Mouse (Mus musculus) lung, postnatal 10 days (tissue): Measurements from ENCODE around the gene Kalrn.
A peak's percentile ranks its signal among the peaks of the same experiment; 100 is the strongest.

Experiments used
- DNase-seq: peaks from one replicate; pipeline ENCODE4 v3.0.0; 2021

Kalrn gene

DNA sequence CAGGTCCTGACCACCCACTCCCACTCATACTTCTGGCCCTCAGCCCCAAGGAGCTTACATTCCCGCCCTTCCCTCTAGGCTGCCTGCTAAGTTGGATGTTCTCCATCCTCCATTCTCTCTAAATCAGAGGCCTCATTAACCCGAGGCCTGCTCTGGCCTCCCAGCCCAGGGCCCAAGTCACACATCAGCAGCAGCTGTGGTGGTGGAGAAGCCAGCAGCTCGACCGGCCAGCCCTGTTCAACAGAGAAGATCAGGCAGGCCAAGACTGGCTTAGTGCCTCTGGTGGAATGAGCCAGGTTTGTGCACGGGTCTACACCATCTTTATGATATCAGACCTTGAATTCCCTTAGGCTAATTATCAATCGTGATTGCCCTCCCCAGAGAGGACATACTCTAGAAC is 642.5 kb downstream of the Kalrn start:
- DNase-seq, result peak; percentile 53

DNA sequence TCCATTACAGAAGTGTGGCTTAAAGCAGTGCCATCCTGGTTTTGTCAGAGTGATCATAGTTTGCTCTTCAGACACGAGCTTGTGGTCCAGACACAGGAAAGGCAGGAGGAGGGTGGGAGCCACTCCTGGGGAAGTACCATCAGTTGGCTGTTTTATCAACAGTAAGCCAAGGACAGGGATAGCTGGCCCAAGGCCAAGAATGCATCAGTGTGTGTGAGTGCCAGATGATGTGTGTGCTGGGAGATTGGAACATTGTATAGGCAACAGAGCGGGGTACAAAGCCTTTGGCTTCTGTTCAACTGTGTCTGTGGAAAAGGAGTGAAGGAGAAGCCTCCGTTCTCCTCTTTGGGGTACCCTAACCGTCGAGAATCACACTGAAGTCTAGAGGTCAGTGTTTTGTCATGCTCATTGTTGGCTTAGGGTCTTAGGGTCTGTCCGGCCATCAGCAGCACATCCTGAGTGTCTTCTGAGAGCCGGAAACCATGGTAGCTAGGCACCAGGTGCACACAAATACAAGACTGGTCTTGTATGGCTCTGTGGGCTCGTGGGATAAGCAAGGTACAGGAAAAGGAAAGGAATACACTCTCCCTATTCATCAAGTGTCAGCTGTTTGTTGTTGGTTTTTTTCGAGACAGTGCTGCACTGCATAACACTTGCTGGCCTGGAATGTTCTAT is 644.4 kb downstream of the Kalrn start:
- peak; percentile 61 for DNase-seq

DNA sequence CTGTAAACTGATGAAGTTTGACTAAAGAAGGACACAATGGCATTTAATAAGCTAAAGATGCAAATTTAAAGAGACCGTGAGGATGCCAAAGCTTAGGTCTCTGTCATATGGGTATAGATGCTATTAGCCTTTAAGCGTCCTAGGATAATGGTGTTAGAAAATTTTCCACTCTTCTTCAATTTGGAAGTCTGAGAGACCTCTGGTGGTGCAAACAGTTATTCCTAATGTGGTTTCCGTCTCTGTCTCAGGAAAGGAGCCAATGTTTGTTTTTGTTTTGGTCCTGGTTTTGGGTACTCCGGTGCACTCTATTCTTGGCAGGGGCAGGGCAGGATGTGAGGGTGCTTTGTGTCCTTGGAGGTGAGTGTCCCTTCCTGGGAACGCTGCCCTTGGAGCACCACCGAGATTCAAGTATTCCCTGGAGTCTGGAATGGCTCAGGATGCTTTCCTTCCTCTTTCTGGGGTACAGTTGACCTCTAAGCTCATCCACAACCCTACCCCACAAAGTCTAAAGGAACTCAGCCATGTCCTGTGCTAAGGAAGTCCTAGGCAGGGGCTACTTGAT is 646.0 kb downstream of the Kalrn start:
- no peak for DNase-seq

DNA sequence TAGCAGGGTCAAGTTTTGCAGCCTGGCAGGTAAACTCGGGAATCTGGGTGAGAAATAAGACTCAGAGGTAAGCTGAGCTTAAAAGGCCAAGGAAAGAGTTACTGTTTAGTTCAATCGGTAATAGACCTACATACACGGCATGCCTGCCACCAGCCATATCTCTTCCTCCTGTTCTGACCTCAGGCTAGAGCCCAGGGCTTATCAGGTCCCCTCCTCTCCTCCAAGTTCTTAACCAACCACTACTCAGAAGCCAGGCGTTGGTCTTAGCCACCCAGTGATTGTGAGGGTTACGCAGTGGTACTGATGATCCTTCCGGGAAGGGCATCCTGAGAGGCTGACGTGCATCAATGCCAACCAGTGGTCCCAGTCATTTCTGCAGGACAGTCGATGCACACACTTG is 649.6 kb downstream of the Kalrn start:
- no peak for DNase-seq

DNA sequence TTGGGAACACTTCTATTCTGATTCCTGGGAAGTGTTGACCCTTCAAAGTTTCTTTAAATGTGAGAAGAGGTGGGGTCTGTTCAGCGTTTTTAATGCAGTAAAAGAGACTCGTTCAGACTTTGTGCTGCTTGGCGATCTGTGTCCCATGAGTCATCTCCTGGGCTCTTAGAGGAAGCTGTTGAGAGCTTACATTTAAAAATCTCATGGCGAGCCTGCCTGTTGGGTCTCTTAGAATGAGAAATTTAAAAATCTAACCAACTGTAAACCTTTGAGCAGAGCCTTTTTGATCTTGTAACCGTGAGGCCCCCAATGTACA is 650.4 kb downstream of the Kalrn start:
- no peak for DNase-seq

DNA sequence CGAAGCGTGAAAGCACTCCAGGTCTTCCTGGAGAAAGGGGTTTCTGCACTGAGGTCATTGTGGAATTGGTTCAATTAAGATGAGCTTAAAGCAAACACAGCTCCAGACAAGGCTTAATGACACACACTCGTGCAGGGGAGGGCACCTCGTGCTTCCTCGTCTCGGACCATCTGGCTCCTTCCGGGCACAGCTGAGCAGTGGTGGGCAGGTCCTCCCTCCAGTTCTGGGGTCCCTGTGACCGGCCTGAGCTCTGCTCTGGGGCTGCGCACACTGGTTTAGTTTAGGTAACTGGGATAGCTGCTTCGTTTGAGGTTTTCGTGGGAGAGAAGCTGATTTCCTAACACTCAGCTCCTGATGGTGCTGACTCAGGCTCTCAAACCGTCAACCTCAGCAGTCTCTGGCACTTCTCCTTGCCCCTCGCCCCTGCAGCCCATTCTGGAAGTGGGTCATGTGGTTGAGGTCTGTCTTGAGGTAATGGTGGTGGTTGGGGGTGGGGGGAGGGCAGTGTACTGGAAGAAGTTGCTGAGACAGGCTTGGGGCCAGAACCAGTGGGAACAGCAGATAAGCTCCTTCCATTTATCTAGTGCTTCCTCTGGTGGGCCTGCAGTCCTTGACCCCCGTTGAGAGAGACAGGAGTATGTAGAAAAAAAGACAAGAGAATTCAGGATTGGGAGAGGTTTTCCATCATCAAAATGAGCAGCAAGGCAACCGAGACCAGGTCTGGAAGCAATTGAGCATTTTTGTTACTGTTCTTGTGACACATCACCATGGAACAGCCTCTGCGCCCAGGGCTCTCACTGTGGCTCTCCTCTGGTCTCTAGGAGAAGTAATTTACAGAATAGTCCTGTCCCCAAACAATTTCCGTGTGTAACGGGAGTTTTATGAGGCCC is 651.0 kb downstream of the Kalrn start:
- no peak for DNase-seq

DNA sequence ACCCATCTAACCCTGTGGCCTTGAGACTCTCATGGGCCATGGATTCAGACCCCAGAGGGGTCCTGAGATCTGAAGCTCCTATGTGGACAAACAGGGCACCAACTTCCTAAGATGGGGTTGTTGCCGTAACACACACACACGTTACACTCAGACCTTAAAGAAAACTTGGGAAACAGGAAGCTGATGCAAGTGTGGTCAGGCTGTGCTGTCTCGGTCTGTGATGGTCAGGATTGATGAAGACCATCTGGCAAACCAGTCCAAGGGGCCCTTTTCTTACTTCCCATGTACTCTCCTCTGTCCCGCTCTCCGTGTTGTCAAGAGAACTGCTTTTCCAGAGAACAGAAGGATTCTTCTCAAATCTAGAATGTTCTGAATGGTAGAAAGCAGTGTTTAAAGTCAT is 651.8 kb downstream of the Kalrn start:
- no peak for DNase-seq
